Mouse (Mus musculus): ENCODE measurements around the gene Mrps9. TPM values are rescaled to one million over a fixed set of nuclear protein-coding genes. Genes with fewer than 3 reads are reported as not detected.

Gene Mrps9
- polyA plus RNA-seq, 1 experiment, result 35.5 TPM

DNA sequence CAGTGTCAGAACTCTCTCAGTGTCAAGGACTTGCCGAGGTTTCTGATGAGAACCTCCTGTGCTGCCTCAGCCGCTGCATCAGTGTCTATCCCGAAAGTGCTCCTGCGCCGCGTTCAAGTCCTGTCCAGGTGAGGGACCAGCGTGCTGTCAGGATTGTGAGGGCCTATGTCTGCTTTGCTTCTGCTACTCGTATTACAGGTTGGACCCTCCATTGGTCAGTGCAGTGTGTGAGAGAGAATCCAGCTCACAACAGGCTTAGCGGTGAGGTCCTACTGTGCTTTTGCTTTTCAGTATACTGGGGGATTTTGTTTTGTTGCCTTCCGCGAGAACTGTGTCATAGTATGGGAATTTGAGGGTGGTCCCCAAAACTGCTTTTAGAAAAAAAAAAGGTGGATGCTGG, 36.8 kb downstream of the Mrps9 start:
- H3K79me2 ChIP-seq (ENCODE audit: control insufficient read depth, insufficient read depth), result no peaks in the 10 kb centered on the region

DNA sequence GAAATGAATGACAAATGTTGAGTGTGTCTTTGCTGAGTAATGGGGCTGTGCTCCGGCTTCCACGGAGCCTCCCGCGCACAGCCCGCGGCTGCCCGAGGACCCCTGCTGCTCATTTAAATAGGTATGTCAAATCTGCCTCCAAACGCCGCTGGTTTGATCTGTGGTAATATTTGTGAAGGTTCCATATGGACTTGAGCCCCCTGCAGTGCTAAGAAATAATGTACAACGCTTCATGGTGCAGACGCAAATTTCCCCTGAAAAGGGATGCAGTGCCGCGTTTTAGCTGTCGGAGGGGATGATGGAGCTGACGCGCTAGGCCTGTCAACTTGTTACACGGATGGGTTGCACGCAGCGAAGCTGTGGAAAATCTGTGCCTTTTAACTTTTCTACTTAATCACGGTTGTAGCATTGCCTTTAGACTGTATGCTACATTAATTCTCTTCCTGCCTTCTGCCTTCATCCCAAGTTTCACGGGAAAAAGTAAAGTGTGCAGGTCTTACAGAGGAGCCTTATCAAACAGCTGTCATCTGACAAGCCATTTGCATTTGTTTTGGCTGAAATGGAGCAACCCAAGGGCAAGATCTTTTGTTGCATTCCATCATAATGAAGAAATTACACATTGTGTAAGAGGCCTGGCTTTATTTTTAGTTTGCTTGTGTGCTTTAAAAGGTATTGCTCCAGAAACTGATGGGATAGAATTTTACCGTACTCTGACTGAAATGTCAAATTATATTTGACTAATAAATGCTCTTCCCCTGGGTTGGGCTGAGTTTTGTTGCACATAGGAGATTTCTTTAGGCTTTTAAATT, 37.7 kb downstream of the Mrps9 start:
- no peak overlapping the region for H3K4me3 ChIP-seq (ENCODE audit: insufficient read depth, poor library complexity, severe bottlenecking)
- H3K79me2 ChIP-seq (ENCODE audit: control insufficient read depth, insufficient read depth), result no peaks in the 10 kb centered on the region
- no peaks in the 10 kb centered on the region for H3K27me3 ChIP-seq (ENCODE audit: control insufficient read depth, insufficient read depth, insufficient read length)
- TF ChIP-seq MAX (IDR thresholded peaks at IDR 0.05) (no peak), MYOG (IDR thresholded peaks at IDR 0.05; ENCODE audit: control insufficient read depth, extremely low read depth, insufficient read length) (no peak), FOSL1 (IDR thresholded peaks at IDR 0.05; ENCODE audit: insufficient read depth, low read length, poor library complexity, severe bottlenecking) (no peak), CEBPB (IDR thresholded peaks at IDR 0.05; ENCODE audit: low read depth) (no peak), CTCF (IDR thresholded peaks at IDR 0.05; ENCODE audit: control insufficient read depth, insufficient read depth, insufficient read length) (no peak), MYOD1 (IDR thresholded peaks at IDR 0.05; ENCODE audit: control insufficient read depth, insufficient read length, low read depth) (no peak), USF1 (IDR thresholded peaks at IDR 0.05; ENCODE audit: low read depth) (no peak)
- no peaks in the 10 kb centered on the region for H3K79me3 ChIP-seq (ENCODE audit: low read depth)
- no peak overlapping the region for H3ac ChIP-seq (ENCODE audit: control insufficient read depth, insufficient read length, low read depth)
- peaks cover 9% of the 10 kb centered on the region for H3K36me3 ChIP-seq (ENCODE audit: control insufficient read depth, insufficient read depth)

More for the DNA sequence above, 36.8 kb downstream of the Mrps9 start:
- no peaks in the 10 kb centered on the region for H3K27me3 ChIP-seq (ENCODE audit: control insufficient read depth, insufficient read depth, insufficient read length)
- peaks cover 9% of the 10 kb centered on the region for H3K36me3 ChIP-seq (ENCODE audit: control insufficient read depth, insufficient read depth)
- no peaks in the 10 kb centered on the region for H3K79me3 ChIP-seq (ENCODE audit: low read depth)
- H3ac ChIP-seq (ENCODE audit: control insufficient read depth, insufficient read length, low read depth), result no peak overlapping the region
- TF ChIP-seq CEBPB (IDR thresholded peaks at IDR 0.05; ENCODE audit: low read depth) (no peak), MAX (IDR thresholded peaks at IDR 0.05) (no peak), FOSL1 (IDR thresholded peaks at IDR 0.05; ENCODE audit: insufficient read depth, low read length, poor library complexity, severe bottlenecking) (no peak), MYOD1 (IDR thresholded peaks at IDR 0.05; ENCODE audit: control insufficient read depth, insufficient read length, low read depth) (no peak), CTCF (IDR thresholded peaks at IDR 0.05; ENCODE audit: control insufficient read depth, insufficient read depth, insufficient read length) (no peak)
- H3K4me3 ChIP-seq (ENCODE audit: insufficient read depth, poor library complexity, severe bottlenecking), result no peak overlapping the region

DNA sequence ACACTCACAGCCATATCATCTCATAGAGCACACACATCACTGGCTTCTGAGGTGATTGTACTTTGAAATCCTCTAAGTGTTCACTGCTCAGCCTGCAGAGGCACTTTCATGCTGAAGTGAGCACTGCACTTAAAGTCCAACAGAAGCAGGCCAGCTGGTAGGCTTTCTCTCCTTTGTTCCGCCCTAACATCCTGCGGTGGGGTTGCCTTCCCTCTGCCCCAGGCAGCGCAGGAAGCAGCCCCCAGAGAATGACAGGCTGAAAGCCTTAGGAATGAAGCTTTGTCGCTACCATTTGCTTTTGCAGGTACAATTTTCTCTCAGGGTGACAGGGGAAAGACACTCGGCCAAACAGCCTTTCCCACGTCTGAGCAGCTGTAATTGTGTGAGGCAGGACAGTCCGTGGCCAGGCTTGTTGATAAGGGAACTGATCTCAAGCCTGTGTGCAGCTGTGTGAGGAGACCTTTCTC, 38.4 kb downstream of the Mrps9 start:
- no peaks in the 10 kb centered on the region for H3K27me3 ChIP-seq (ENCODE audit: control insufficient read depth, insufficient read depth, insufficient read length)
- peaks cover 4% of the 10 kb centered on the region for H3K36me3 ChIP-seq (ENCODE audit: control insufficient read depth, insufficient read depth)
- no peaks in the 10 kb centered on the region for H3K79me2 ChIP-seq (ENCODE audit: control insufficient read depth, insufficient read depth)
- no peak overlapping the region for H3K4me3 ChIP-seq (ENCODE audit: insufficient read depth, poor library complexity, severe bottlenecking)
- no peak overlapping the region for H3ac ChIP-seq (ENCODE audit: control insufficient read depth, insufficient read length, low read depth)
- no peaks in the 10 kb centered on the region for H3K79me3 ChIP-seq (ENCODE audit: low read depth)
- no peak for TF ChIP-seq USF1 (IDR thresholded peaks at IDR 0.05; ENCODE audit: low read depth)
- TF ChIP-seq CEBPB (IDR thresholded peaks at IDR 0.05; ENCODE audit: low read depth), result no peak
- TF ChIP-seq FOSL1 (IDR thresholded peaks at IDR 0.05; ENCODE audit: insufficient read depth, low read length, poor library complexity, severe bottlenecking), result no peak
- TF ChIP-seq CTCF (IDR thresholded peaks at IDR 0.05; ENCODE audit: control insufficient read depth, insufficient read depth, insufficient read length), result no peak
- no peak for TF ChIP-seq MYOD1 (IDR thresholded peaks at IDR 0.05; ENCODE audit: control insufficient read depth, insufficient read length, low read depth)
- TF ChIP-seq MAX (IDR thresholded peaks at IDR 0.05), result no peak
- no peak for TF ChIP-seq MYOG (IDR thresholded peaks at IDR 0.05; ENCODE audit: control insufficient read depth, extremely low read depth, insufficient read length)

DNA sequence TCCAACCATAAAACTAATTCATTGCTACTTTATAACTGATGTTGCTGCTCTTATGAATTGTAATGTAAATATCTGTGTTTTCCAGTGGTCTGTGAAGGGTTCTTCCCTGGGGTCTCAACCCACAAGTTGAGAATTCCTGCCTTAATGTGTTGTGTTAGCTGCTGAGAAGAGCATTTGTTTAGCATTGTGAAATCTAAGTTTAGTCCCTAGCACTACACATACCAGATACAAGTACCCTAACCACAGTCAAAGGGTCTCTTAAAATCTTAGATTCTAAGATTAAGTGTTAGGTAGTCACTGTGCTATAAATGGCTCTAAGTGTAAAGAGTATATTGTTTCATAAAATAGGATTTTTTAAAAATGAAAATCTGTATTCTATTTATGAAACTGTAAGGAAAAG, 43.7 kb downstream of the Mrps9 start:
- Histone ChIP-seq H3K36me3 (ENCODE audit: control insufficient read depth, insufficient read depth) (peaks cover 26% of the 10 kb centered on the region), H3K4me3 (ENCODE audit: insufficient read depth, poor library complexity, severe bottlenecking) (no peak overlapping the region), H3K27me3 (ENCODE audit: control insufficient read depth, insufficient read depth, insufficient read length) (no peaks in the 10 kb centered on the region), H3ac (ENCODE audit: control insufficient read depth, insufficient read length, low read depth) (no peak overlapping the region), H3K79me3 (ENCODE audit: low read depth) (no peaks in the 10 kb centered on the region), H3K79me2 (ENCODE audit: control insufficient read depth, insufficient read depth) (no peaks in the 10 kb centered on the region)
- no peak for TF ChIP-seq CTCF (IDR thresholded peaks at IDR 0.05; ENCODE audit: control insufficient read depth, insufficient read depth, insufficient read length)
- no peak for TF ChIP-seq USF1 (IDR thresholded peaks at IDR 0.05; ENCODE audit: low read depth)
- no peak for TF ChIP-seq MAX (IDR thresholded peaks at IDR 0.05)
- TF ChIP-seq CEBPB (IDR thresholded peaks at IDR 0.05; ENCODE audit: low read depth), result no peak
- no peak for TF ChIP-seq FOSL1 (IDR thresholded peaks at IDR 0.05; ENCODE audit: insufficient read depth, low read length, poor library complexity, severe bottlenecking)
- no peak for TF ChIP-seq MYOG (IDR thresholded peaks at IDR 0.05; ENCODE audit: control insufficient read depth, extremely low read depth, insufficient read length)
- no peak for TF ChIP-seq MYOD1 (IDR thresholded peaks at IDR 0.05; ENCODE audit: control insufficient read depth, insufficient read length, low read depth)

DNA sequence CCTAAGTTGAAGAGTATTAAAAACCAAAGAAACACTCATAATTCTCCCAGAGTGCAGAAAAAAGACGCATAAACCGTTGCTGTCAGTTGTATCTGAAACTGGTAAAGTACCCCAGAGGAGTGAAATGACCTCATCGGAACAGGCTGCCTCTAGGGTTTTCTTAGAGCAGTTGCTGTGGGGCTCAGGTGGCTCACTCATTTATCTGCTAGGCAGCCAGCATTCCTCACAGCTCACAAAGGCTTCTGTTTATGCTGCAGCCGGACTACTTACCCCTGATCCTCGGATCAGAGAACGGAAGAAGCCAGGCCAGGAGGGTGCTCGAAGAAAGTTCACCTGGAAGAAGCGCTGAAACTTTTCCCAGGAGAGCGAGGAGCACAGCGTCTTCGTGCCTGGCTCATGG, 54.1 kb downstream of the Mrps9 start:
- TF ChIP-seq MYOD1 (IDR thresholded peaks at IDR 0.05; ENCODE audit: control insufficient read depth, insufficient read length, low read depth) (no peak), CEBPB (IDR thresholded peaks at IDR 0.05; ENCODE audit: low read depth) (no peak), MYOG (IDR thresholded peaks at IDR 0.05; ENCODE audit: control insufficient read depth, extremely low read depth, insufficient read length) (no peak), USF1 (IDR thresholded peaks at IDR 0.05; ENCODE audit: low read depth) (no peak), FOSL1 (IDR thresholded peaks at IDR 0.05; ENCODE audit: insufficient read depth, low read length, poor library complexity, severe bottlenecking) (no peak), CTCF (IDR thresholded peaks at IDR 0.05; ENCODE audit: control insufficient read depth, insufficient read depth, insufficient read length) (no peak), MAX (IDR thresholded peaks at IDR 0.05) (no peak)
- Histone ChIP-seq H3K27me3 (ENCODE audit: control insufficient read depth, insufficient read depth, insufficient read length) (no peaks in the 10 kb centered on the region), H3K36me3 (ENCODE audit: control insufficient read depth, insufficient read depth) (peaks cover 31% of the 10 kb centered on the region), H3K79me3 (ENCODE audit: low read depth) (no peaks in the 10 kb centered on the region), H3K4me3 (ENCODE audit: insufficient read depth, poor library complexity, severe bottlenecking) (no peak overlapping the region), H3K79me2 (ENCODE audit: control insufficient read depth, insufficient read depth) (no peaks in the 10 kb centered on the region), H3ac (ENCODE audit: control insufficient read depth, insufficient read length, low read depth) (no peak overlapping the region)
